Mouse (Mus musculus): ENCODE data around the gene Reps2. TPM values are rescaled to one million over a fixed set of nuclear protein-coding genes. Genes with fewer than 3 reads are reported as not detected.

Reps2 gene
- polyA plus RNA-seq, 1 experiment, result 0.05 TPM

GRCm38 (mm10) chrX:162666166-162666565 lies 22.7 kb upstream of the Reps2 start:
- TF ChIP-seq MAX (IDR thresholded peaks at IDR 0.05), result no peak
- TF ChIP-seq MYOD1 (IDR thresholded peaks at IDR 0.05; ENCODE audit: control insufficient read depth, insufficient read length, low read depth), result no peak
- TF ChIP-seq USF1 (IDR thresholded peaks at IDR 0.05; ENCODE audit: low read depth), result no peak
- no peak for TF ChIP-seq CEBPB (IDR thresholded peaks at IDR 0.05; ENCODE audit: low read depth)
- no peak for TF ChIP-seq MYOG (IDR thresholded peaks at IDR 0.05; ENCODE audit: control insufficient read depth, extremely low read depth, insufficient read length)
- no peak for TF ChIP-seq FOSL1 (IDR thresholded peaks at IDR 0.05; ENCODE audit: insufficient read depth, low read length, poor library complexity, severe bottlenecking)
- TF ChIP-seq CTCF (IDR thresholded peaks at IDR 0.05; ENCODE audit: control insufficient read depth, insufficient read depth, insufficient read length), result no peak
- Histone ChIP-seq H3K4me3 (ENCODE audit: insufficient read depth, poor library complexity, severe bottlenecking) (no peak overlapping the region), H3K36me3 (ENCODE audit: control insufficient read depth, insufficient read depth) (no peaks in the 10 kb centered on the region), H3K27me3 (ENCODE audit: control insufficient read depth, insufficient read depth, insufficient read length) (no peaks in the 10 kb centered on the region), H3ac (ENCODE audit: control insufficient read depth, insufficient read length, low read depth) (no peak overlapping the region), H3K79me2 (ENCODE audit: control insufficient read depth, insufficient read depth) (no peaks in the 10 kb centered on the region), H3K79me3 (ENCODE audit: low read depth) (no peaks in the 10 kb centered on the region)

- Histone ChIP-seq H3K27me3 (ENCODE audit: control insufficient read depth, insufficient read depth, insufficient read length) (no peaks in the 10 kb centered on the region), H3K79me2 (ENCODE audit: control insufficient read depth, insufficient read depth) (no peaks in the 10 kb centered on the region), H3ac (ENCODE audit: control insufficient read depth, insufficient read length, low read depth) (no peak overlapping the region), H3K4me3 (ENCODE audit: insufficient read depth, poor library complexity, severe bottlenecking) (no peak overlapping the region), H3K79me3 (ENCODE audit: low read depth) (no peaks in the 10 kb centered on the region), H3K36me3 (ENCODE audit: control insufficient read depth, insufficient read depth) (no peaks in the 10 kb centered on the region)
- TF ChIP-seq FOSL1 (IDR thresholded peaks at IDR 0.05; ENCODE audit: insufficient read depth, low read length, poor library complexity, severe bottlenecking), result no peak
- no peak for TF ChIP-seq CTCF (IDR thresholded peaks at IDR 0.05; ENCODE audit: control insufficient read depth, insufficient read depth, insufficient read length)
- no peak for TF ChIP-seq MAX (IDR thresholded peaks at IDR 0.05)
- TF ChIP-seq CEBPB (IDR thresholded peaks at IDR 0.05; ENCODE audit: low read depth), result no peak
- TF ChIP-seq MYOG (IDR thresholded peaks at IDR 0.05; ENCODE audit: control insufficient read depth, extremely low read depth, insufficient read length), result no peak
- TF ChIP-seq MYOD1 (IDR thresholded peaks at IDR 0.05; ENCODE audit: control insufficient read depth, insufficient read length, low read depth), result no peak
Observed at GRCm38 (mm10) chrX:162660182-162660581, 16.7 kb upstream of the Reps2 start.

- H3K4me3 ChIP-seq (ENCODE audit: insufficient read depth, poor library complexity, severe bottlenecking), result no peak overlapping the region
- no peak overlapping the region for H3ac ChIP-seq (ENCODE audit: control insufficient read depth, insufficient read length, low read depth)
- H3K36me3 ChIP-seq (ENCODE audit: control insufficient read depth, insufficient read depth), result no peaks in the 10 kb centered on the region
- no peaks in the 10 kb centered on the region for H3K79me2 ChIP-seq (ENCODE audit: control insufficient read depth, insufficient read depth)
- TF ChIP-seq MAX (IDR thresholded peaks at IDR 0.05) (no peak), FOSL1 (IDR thresholded peaks at IDR 0.05; ENCODE audit: insufficient read depth, low read length, poor library complexity, severe bottlenecking) (no peak), CTCF (IDR thresholded peaks at IDR 0.05; ENCODE audit: control insufficient read depth, insufficient read depth, insufficient read length) (no peak), USF1 (IDR thresholded peaks at IDR 0.05; ENCODE audit: low read depth) (no peak), CEBPB (IDR thresholded peaks at IDR 0.05; ENCODE audit: low read depth) (no peak), MYOG (IDR thresholded peaks at IDR 0.05; ENCODE audit: control insufficient read depth, extremely low read depth, insufficient read length) (no peak), MYOD1 (IDR thresholded peaks at IDR 0.05; ENCODE audit: control insufficient read depth, insufficient read length, low read depth) (no peak)
- no peaks in the 10 kb centered on the region for H3K27me3 ChIP-seq (ENCODE audit: control insufficient read depth, insufficient read depth, insufficient read length)
- no peaks in the 10 kb centered on the region for H3K79me3 ChIP-seq (ENCODE audit: low read depth)
Observed at GRCm38 (mm10) chrX:162653518-162653917, 10.1 kb upstream of the Reps2 start.

DNA sequence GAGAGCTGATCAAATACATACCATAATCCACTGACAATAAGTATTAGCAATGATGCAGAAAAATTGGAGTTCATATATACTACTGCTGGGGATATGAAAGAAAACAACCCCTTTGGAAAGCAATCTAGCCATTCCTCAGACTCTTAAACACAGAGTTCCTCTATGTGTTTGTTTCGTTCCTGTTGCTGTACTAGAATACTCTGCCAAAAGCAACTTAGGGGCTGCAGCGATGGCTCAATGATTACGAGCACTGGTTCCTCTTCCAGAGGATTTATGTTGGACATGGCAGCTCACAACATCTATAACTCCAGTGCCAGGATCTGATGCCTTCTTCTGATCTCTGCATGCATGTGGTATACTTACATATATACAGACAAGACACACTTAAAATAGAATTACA lies 9.0 kb upstream of the Reps2 start:
- no peaks in the 10 kb centered on the region for H3K36me3 ChIP-seq (ENCODE audit: control insufficient read depth, insufficient read depth)
- H3ac ChIP-seq (ENCODE audit: control insufficient read depth, insufficient read length, low read depth), result no peak overlapping the region
- no peaks in the 10 kb centered on the region for H3K79me2 ChIP-seq (ENCODE audit: control insufficient read depth, insufficient read depth)
- no peaks in the 10 kb centered on the region for H3K27me3 ChIP-seq (ENCODE audit: control insufficient read depth, insufficient read depth, insufficient read length)
- no peak overlapping the region for H3K4me3 ChIP-seq (ENCODE audit: insufficient read depth, poor library complexity, severe bottlenecking)
- no peak for TF ChIP-seq MAX (IDR thresholded peaks at IDR 0.05)
- TF ChIP-seq USF1 (IDR thresholded peaks at IDR 0.05; ENCODE audit: low read depth), result no peak
- TF ChIP-seq CEBPB (IDR thresholded peaks at IDR 0.05; ENCODE audit: low read depth), result no peak
- TF ChIP-seq CTCF (IDR thresholded peaks at IDR 0.05; ENCODE audit: control insufficient read depth, insufficient read depth, insufficient read length), result no peak
- no peak for TF ChIP-seq MYOD1 (IDR thresholded peaks at IDR 0.05; ENCODE audit: control insufficient read depth, insufficient read length, low read depth)
- no peak for TF ChIP-seq FOSL1 (IDR thresholded peaks at IDR 0.05; ENCODE audit: insufficient read depth, low read length, poor library complexity, severe bottlenecking)
- no peak for TF ChIP-seq MYOG (IDR thresholded peaks at IDR 0.05; ENCODE audit: control insufficient read depth, extremely low read depth, insufficient read length)
- H3K79me3 ChIP-seq (ENCODE audit: low read depth), result no peaks in the 10 kb centered on the region

GRCm38 (mm10) chrX:162651125-162651524 lies 7.7 kb upstream of the Reps2 start:
- Histone ChIP-seq H3ac (ENCODE audit: control insufficient read depth, insufficient read length, low read depth) (no peak overlapping the region), H3K36me3 (ENCODE audit: control insufficient read depth, insufficient read depth) (no peaks in the 10 kb centered on the region), H3K79me2 (ENCODE audit: control insufficient read depth, insufficient read depth) (no peaks in the 10 kb centered on the region), H3K4me3 (ENCODE audit: insufficient read depth, poor library complexity, severe bottlenecking) (no peak overlapping the region), H3K27me3 (ENCODE audit: control insufficient read depth, insufficient read depth, insufficient read length) (no peaks in the 10 kb centered on the region), H3K79me3 (ENCODE audit: low read depth) (no peaks in the 10 kb centered on the region)
- TF ChIP-seq MYOG (IDR thresholded peaks at IDR 0.05; ENCODE audit: control insufficient read depth, extremely low read depth, insufficient read length) (no peak), USF1 (IDR thresholded peaks at IDR 0.05; ENCODE audit: low read depth) (no peak), MAX (IDR thresholded peaks at IDR 0.05) (no peak), MYOD1 (IDR thresholded peaks at IDR 0.05; ENCODE audit: control insufficient read depth, insufficient read length, low read depth) (no peak), FOSL1 (IDR thresholded peaks at IDR 0.05; ENCODE audit: insufficient read depth, low read length, poor library complexity, severe bottlenecking) (no peak), CTCF (IDR thresholded peaks at IDR 0.05; ENCODE audit: control insufficient read depth, insufficient read depth, insufficient read length) (no peak), CEBPB (IDR thresholded peaks at IDR 0.05; ENCODE audit: low read depth) (no peak)

DNA sequence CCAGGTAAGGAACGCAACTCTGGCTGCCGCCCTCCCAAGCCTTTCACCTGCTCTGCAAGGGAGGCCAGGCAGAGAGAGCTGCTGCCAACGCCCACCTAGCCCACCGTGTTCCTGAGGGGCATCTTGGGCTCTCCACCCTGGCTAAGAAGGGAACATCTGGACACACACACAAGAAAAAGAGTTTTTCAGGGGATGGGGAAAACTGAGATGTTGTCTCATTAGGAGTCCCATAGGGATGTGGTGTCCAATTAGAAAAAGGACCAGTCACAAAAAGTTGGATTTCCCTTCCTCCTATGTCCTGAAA lies 292 bp upstream of the Reps2 start:
- Histone ChIP-seq H3K27me3 (ENCODE audit: control insufficient read depth, insufficient read depth, insufficient read length) (no peaks in the 10 kb centered on the region), H3ac (ENCODE audit: control insufficient read depth, insufficient read length, low read depth) (no peak overlapping the region), H3K79me2 (ENCODE audit: control insufficient read depth, insufficient read depth) (no peaks in the 10 kb centered on the region), H3K79me3 (ENCODE audit: low read depth) (no peaks in the 10 kb centered on the region), H3K36me3 (ENCODE audit: control insufficient read depth, insufficient read depth) (no peaks in the 10 kb centered on the region), H3K4me3 (ENCODE audit: insufficient read depth, poor library complexity, severe bottlenecking) (no peak overlapping the region)
- TF ChIP-seq CEBPB (IDR thresholded peaks at IDR 0.05; ENCODE audit: low read depth) (no peak), CTCF (IDR thresholded peaks at IDR 0.05; ENCODE audit: control insufficient read depth, insufficient read depth, insufficient read length) (no peak), MAX (IDR thresholded peaks at IDR 0.05) (no peak), MYOD1 (IDR thresholded peaks at IDR 0.05; ENCODE audit: control insufficient read depth, insufficient read length, low read depth) (no peak), MYOG (IDR thresholded peaks at IDR 0.05; ENCODE audit: control insufficient read depth, extremely low read depth, insufficient read length) (no peak), FOSL1 (IDR thresholded peaks at IDR 0.05; ENCODE audit: insufficient read depth, low read length, poor library complexity, severe bottlenecking) (no peak), USF1 (IDR thresholded peaks at IDR 0.05; ENCODE audit: low read depth) (no peak)

Data from C2C12 (cell line).